Mouse (Mus musculus) spleen, adult 2 months (tissue): ENCODE data around the gene Syngr1.

Experiments
- CTCF ChIP-seq: fragments of 200-500 bp; IDR thresholded peaks from 2 replicates; pipeline ENCODE4 v1.5.1; 2011; ENCODE audit warnings: mild to moderate bottlenecking, inconsistent platforms; ENCODE audit not compliant: insufficient read depth, insufficient read length, insufficient replicate concordance; ENCODE audit errors: extremely low read depth
- POLR2A ChIP-seq: fragments of 200-500 bp; IDR thresholded peaks from 2 replicates; pipeline ENCODE4 v1.6.1; 2011; ENCODE audit warnings: low read depth, low read length, inconsistent platforms

- TF ChIP-seq CTCF, result no peak
- no peak for TF ChIP-seq POLR2A
Observed at GRCm38 (mm10) chr15:80078058-80078814, 12.9 kb upstream of the Syngr1 start.
